Mouse (Mus musculus) bone marrow, adult 2 months (tissue): ENCODE results near the gene Ppm1g.

Experiments
- CTCF ChIP-seq: fragments of 200-500 bp; IDR thresholded peaks from 2 replicates; pipeline ENCODE4 v1.5.1; 2011; ENCODE audit warnings: low read length, control low read depth; ENCODE audit not compliant: control insufficient read depth, insufficient read depth
- POLR2A ChIP-seq: fragments of 200-500 bp; IDR thresholded peaks from 2 replicates; pipeline ENCODE4 v1.6.1; 2011; ENCODE audit warnings: low read depth, mild to moderate bottlenecking, control low read depth, low read length, borderline replicate concordance; ENCODE audit not compliant: control insufficient read depth

DNA sequence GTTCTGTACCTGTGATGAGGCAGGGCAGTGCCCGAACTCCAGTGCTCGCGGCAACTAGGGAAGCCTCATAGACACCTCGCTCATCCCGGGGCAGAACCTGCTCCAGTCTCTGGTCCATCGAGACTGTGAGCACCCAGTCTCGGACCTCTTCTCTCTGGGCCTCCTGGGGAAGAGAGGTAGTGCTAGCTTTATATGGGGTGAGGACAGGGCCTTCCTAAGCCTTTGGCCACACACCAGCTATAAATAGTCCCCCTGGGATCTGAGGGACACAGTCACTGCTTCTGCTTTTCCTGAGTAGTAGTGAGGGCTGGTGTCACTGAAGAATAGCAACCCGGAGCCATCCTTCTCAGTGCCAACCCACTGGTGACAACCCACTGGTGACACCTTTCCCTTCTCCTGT lies 33.3 kb upstream of the Ppm1g start:
- no peak for TF ChIP-seq CTCF
- TF ChIP-seq POLR2A: no peak
